Mouse (Mus musculus): Measurements from ENCODE around the gene Snx8. TPM values are rescaled to one million over a fixed set of nuclear protein-coding genes. Genes with fewer than 3 reads are reported as not detected.

The Snx8 gene
- total and polyA plus RNA-seq, 3 experiments, result 19.7 to 30.7 TPM; not detected in 1

DNA sequence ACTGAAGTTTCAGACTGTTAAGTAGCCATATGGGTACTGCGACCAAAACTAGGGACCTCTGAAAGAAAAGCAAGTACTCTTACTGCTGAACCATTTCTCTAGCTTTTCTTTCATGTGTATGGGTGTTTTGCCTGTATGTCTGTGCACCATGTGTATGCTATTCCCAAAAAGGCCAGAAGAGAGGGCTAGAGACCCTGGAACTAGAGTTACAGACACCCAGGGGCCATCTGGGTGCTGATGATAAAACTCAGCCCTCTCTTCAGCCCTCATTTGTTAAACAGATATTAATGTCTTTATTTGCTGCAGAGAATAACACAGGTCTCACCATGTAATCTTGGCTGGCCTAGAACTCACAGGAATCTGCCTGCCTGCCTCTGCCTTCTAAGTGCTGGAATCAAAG, 4.6 kb downstream of the Snx8 start (continued):
- TF ChIP-seq TAL1 (IDR thresholded peaks at IDR 0.05; ENCODE audit: low read length) (peak; percentile 76), UBTF (IDR thresholded peaks at IDR 0.05; ENCODE audit: borderline replicate concordance, insufficient read depth, low read depth, low read length) (no peak), CTCF (IDR thresholded peaks at IDR 0.05 in 2 of 3, conservative IDR thresholded peaks at IDR 0.05 in 1 of 3; ENCODE audit: control insufficient read depth in 1 of 3, insufficient read depth in 1 of 3, low read depth in 2 of 3, low read length in 3 of 3, poor library complexity in 1 of 3, severe bottlenecking in 1 of 3) (peak in 2 of 3 experiments; percentile 24 to 36; a peak in 3 of 6 replicates), CHD2 (IDR thresholded peaks at IDR 0.05; ENCODE audit: low read length) (no peak), ZMIZ1 (IDR thresholded peaks at IDR 0.05; ENCODE audit: low read depth, low read length) (no peak), EP300 (IDR thresholded peaks at IDR 0.05; ENCODE audit: low read depth in 1 of 2, low read length in 2 of 2) (no peak), HCFC1 (IDR thresholded peaks at IDR 0.05; ENCODE audit: low read depth, low read length) (no peak), POLR2AphosphoS2 (IDR thresholded peaks at IDR 0.05; ENCODE audit: low read length) (no peak)

DNA sequence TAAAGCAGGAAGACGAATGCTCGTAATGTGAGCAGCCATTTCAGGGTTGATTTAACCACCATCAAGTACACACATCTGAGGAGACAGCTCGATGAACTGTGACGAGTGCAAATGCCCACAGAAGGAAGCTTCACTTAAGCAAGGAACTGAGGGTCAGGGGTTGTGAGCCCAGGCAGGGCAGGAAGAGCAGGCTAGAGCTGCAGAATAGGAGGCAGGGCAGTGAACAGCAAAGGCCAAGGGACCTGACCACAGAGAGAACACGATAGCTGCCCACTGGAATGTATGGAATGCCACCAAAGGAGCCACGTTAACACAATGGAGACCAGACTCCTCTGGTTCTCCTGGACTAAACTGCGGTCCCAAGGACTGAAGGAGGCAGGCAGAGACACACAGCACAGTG, 5.5 kb downstream of the Snx8 start:
- TF ChIP-seq SMC3 (IDR thresholded peaks at IDR 0.05; ENCODE audit: low read depth, low read length) (no peak), ETS1 (IDR thresholded peaks at IDR 0.05; ENCODE audit: low read depth, low read length) (no peak), ZC3H11A (IDR thresholded peaks at IDR 0.05; ENCODE audit: low read depth, low read length) (no peak), GABPA (IDR thresholded peaks at IDR 0.05; ENCODE audit: low read depth, low read length) (no peak)
- DNase-seq (ENCODE audit: low read depth, low spot score), result no peak
- Histone ChIP-seq H3K4me1 (ENCODE audit: control insufficient read depth in 1 of 2, insufficient read depth in 2 of 2, low read length in 2 of 2) (peaks cover 0 to 26% of the 10 kb centered on the region in 2 experiments; a peak in 3 of 4 replicates), H3K36me3 (ENCODE audit: control insufficient read depth in 1 of 2, insufficient read depth in 2 of 2, low read length in 2 of 2) (peaks cover 0 to 15% of the 10 kb centered on the region in 2 experiments; a peak in 2 of 4 replicates), H3K27ac (ENCODE audit: control insufficient read depth, low read depth, low read length) (no peak overlapping the region), H3K27me3 (ENCODE audit: control insufficient read depth in 1 of 2, insufficient read depth in 2 of 2, low read length in 2 of 2) (no peaks in the 10 kb centered on the region), H3K79me2 (ENCODE audit: control insufficient read depth, insufficient read depth, low read length, poor library complexity) (peaks cover 19% of the 10 kb centered on the region), H3K9ac (ENCODE audit: control insufficient read depth, low read depth, low read length, poor library complexity, severe bottlenecking) (no peak overlapping the region), H3K9me3 (replicated peaks; ENCODE audit: insufficient read depth, low read length) (no peaks in the 10 kb centered on the region), H3K4me3 (ENCODE audit: control insufficient read depth in 1 of 2, insufficient read depth in 1 of 2, low read depth in 2 of 2, low read length in 2 of 2) (no peak overlapping the region)

DNA sequence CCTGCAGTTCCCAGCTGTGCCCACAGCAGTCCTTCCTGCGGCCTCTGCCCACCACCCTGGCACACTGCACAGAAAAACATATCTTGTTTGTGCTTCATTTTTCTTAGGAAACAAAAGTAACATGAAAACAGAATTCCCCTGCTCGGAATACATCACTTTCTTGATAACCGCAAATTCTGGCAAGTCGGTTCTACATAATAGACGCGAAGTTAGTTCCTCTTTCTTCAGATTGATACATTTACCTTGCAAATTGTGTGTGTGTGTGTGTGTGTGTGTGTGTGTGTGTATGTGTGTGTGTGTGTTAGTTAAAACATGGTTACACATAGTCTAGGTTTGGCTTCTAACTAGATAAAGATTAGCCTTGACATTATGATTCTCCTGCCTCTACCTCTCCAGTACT, 6.4 kb downstream of the Snx8 start:
- H3K4me3 ChIP-seq (ENCODE audit: control insufficient read depth in 1 of 2, insufficient read depth in 1 of 2, low read depth in 2 of 2, low read length in 2 of 2), result no peak overlapping the region
- no peak for TF ChIP-seq USF2 (IDR thresholded peaks at IDR 0.05; ENCODE audit: borderline replicate concordance in 1 of 2, insufficient read depth in 1 of 2, low read depth in 1 of 2, low read length in 2 of 2)
- no peak for TF ChIP-seq TCF12 (IDR thresholded peaks at IDR 0.05; ENCODE audit: low read depth, low read length)
- no peak for TF ChIP-seq ZNF384 (IDR thresholded peaks at IDR 0.05; ENCODE audit: low read depth, low read length)
- TF ChIP-seq CHD1 (IDR thresholded peaks at IDR 0.05; ENCODE audit: low read depth, low read length), result no peak
- no peak for TF ChIP-seq E2F4 (IDR thresholded peaks at IDR 0.05; ENCODE audit: borderline replicate concordance, low read depth, low read length)
- no peak for TF ChIP-seq GABPA (IDR thresholded peaks at IDR 0.05; ENCODE audit: low read depth, low read length)
- TF ChIP-seq POLR2AphosphoS5 (IDR thresholded peaks at IDR 0.05; ENCODE audit: borderline replicate concordance, low read depth, low read length), result no peak
- TF ChIP-seq TAL1 (IDR thresholded peaks at IDR 0.05; ENCODE audit: low read length), result no peak
- TF ChIP-seq ZKSCAN1 (IDR thresholded peaks at IDR 0.05; ENCODE audit: low read depth, low read length), result no peak
- TF ChIP-seq CTCF (IDR thresholded peaks at IDR 0.05 in 2 of 3, conservative IDR thresholded peaks at IDR 0.05 in 1 of 3; ENCODE audit: control insufficient read depth in 1 of 3, insufficient read depth in 1 of 3, low read depth in 2 of 3, low read length in 3 of 3, poor library complexity in 1 of 3, severe bottlenecking in 1 of 3), result no peak
- no peak for TF ChIP-seq GATA1 (IDR thresholded peaks at IDR 0.05; ENCODE audit: low read depth, low read length)
- no peak for TF ChIP-seq MEF2A (IDR thresholded peaks at IDR 0.05; ENCODE audit: extremely low read depth, insufficient replicate concordance, low read depth, low read length, poor library complexity, severe bottlenecking)
- no peak for TF ChIP-seq POLR2A (IDR thresholded peaks at IDR 0.05; ENCODE audit: control insufficient read depth in 1 of 2, insufficient read depth in 1 of 2, low read depth in 1 of 2, low read length in 2 of 2, poor library complexity in 1 of 2)
- TF ChIP-seq SMC3 (IDR thresholded peaks at IDR 0.05; ENCODE audit: low read depth, low read length), result no peak
- TF ChIP-seq MAFK (IDR thresholded peaks at IDR 0.05; ENCODE audit: borderline replicate concordance, low read depth, low read length), result no peak
- TF ChIP-seq MYB (IDR thresholded peaks at IDR 0.05; ENCODE audit: low read depth, low read length), result no peak
- no peak for TF ChIP-seq MXI1 (IDR thresholded peaks at IDR 0.05; ENCODE audit: low read depth, low read length)
- TF ChIP-seq TBP (IDR thresholded peaks at IDR 0.05; ENCODE audit: low read depth, low read length), result no peak
- TF ChIP-seq USF1 (IDR thresholded peaks at IDR 0.05; ENCODE audit: low read depth, low read length), result no peak
- TF ChIP-seq ZMIZ1 (IDR thresholded peaks at IDR 0.05; ENCODE audit: low read depth, low read length), result no peak
- peaks cover 0 to 16% of the 10 kb centered on the region in 2 experiments; a peak in 2 of 4 replicates for H3K36me3 ChIP-seq (ENCODE audit: control insufficient read depth in 1 of 2, insufficient read depth in 2 of 2, low read length in 2 of 2)
- peaks cover 0 to 23% of the 10 kb centered on the region in 2 experiments; a peak in 3 of 4 replicates for H3K4me1 ChIP-seq (ENCODE audit: control insufficient read depth in 1 of 2, insufficient read depth in 2 of 2, low read length in 2 of 2)
- no peaks in the 10 kb centered on the region for H3K9me3 ChIP-seq (replicated peaks; ENCODE audit: insufficient read depth, low read length)
- peaks cover 16% of the 10 kb centered on the region for H3K79me2 ChIP-seq (ENCODE audit: control insufficient read depth, insufficient read depth, low read length, poor library complexity)
- H3K9ac ChIP-seq (ENCODE audit: control insufficient read depth, low read depth, low read length, poor library complexity, severe bottlenecking), result no peak overlapping the region
- no peak overlapping the region for H3K27ac ChIP-seq (ENCODE audit: control insufficient read depth, low read depth, low read length)
- no peaks in the 10 kb centered on the region for H3K27me3 ChIP-seq (ENCODE audit: control insufficient read depth in 1 of 2, insufficient read depth in 2 of 2, low read length in 2 of 2)
- DNase-seq (ENCODE audit: low read depth, low spot score), result peak; percentile 55
